Mouse (Mus musculus) cerebellum, adult 2 months (tissue): ENCODE data around the gene Gm13277.
"Not testable (repeated sequence)": the region's sequence is repeated elsewhere in the genome, so short reads cannot be mapped to it uniquely, and the experiment has no call there.

Experiments
- CTCF ChIP-seq: fragments of 200-500 bp; IDR thresholded peaks from 2 replicates; pipeline ENCODE4 v1.5.1; 2011; ENCODE audit warnings: low read depth, mild to moderate bottlenecking, control low read depth, low read length, moderate library complexity, borderline replicate concordance; ENCODE audit not compliant: insufficient read depth
- POLR2A ChIP-seq: fragments of 200-500 bp; IDR thresholded peaks from 2 replicates; pipeline ENCODE4 v1.6.1; 2011; ENCODE audit warnings: low read length, control low read depth, borderline replicate concordance; ENCODE audit not compliant: insufficient read depth

DNA sequence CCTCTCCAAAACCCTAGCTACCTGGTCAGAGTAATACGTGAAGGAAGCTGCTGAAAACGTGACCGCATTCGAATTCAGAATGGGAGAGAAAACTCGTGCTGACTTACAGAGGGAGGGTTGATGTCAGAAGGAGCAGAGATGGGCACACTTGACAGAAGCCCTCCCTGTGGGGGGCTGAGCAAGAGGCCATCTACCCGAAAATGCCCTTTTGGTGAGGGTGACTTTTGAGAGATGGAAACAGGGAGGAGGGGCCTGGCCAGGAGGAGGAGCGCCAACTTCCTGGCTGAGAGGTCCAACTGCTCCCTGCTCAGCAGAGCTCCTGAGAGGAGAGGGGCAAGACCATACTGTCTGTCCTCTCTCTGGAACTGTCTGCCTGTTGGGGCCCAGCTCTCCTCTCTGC lies 6.6 kb upstream of the Gm13277 start, which contains the start of gene Ifnz:
- TF ChIP-seq CTCF, POLR2A: not testable (repeated sequence)
